ENCODE assay signal across 13 mouse cellular contexts in the genomic region with DNA sequence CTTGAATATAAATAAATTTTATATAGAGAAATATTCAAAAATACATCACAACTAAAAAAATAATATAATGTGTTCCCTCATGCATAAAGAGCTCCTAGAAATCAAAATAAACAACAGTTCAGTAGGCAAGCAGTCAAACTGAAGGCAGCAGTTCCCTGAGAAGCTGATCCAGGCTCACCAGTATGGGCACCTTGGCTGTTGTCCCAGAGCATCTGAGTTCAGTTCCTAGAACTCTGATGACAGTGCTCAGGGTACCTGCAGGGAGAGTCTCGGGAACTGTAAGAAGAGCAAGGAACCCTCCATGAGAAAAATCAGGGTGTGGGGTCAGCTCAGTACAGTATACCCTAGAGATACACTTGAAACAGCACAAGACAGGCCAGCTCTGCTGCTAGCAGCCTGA.
"Had no signal": no experiment of that assay in that cellular context is flagged by ENCODE, and none has a peak within 500 bp of the region (broad histone marks: within the 10 kb centered on the region; RNA-seq: fewer than 3 reads in every experiment).

No protein-coding gene starts in this region.

- H3K27me3 ChIP-seq: limb, embryonic 15.5 days; liver, embryonic 12.5 days; midbrain, embryonic 12.5 days; neural tube, embryonic 13.5 days had no signal

- H3K9me3 ChIP-seq: limb, embryonic 15.5 days; liver, embryonic 12.5 days; midbrain, embryonic 12.5 days; neural tube, embryonic 13.5 days had no signal

- H3K36me3 ChIP-seq: midbrain, embryonic 12.5 days; neural tube, embryonic 13.5 days had no signal

- H3K4me2 ChIP-seq: limb, embryonic 15.5 days; liver, embryonic 12.5 days; lung, embryonic 14.5 days; midbrain, embryonic 12.5 days; neural tube, embryonic 13.5 days had no signal

- H3K4me3 ChIP-seq: limb, embryonic 15.5 days; liver, embryonic 12.5 days; midbrain, embryonic 12.5 days; neural tube, embryonic 13.5 days had no signal

- H3K4me1 ChIP-seq: limb, embryonic 15.5 days; liver, embryonic 12.5 days; midbrain, embryonic 12.5 days had no signal

- DNase-seq: kidney, postnatal 10 days; kidney, postnatal 4 days; lung, embryonic 14.5 days; lung, postnatal 14 days; retina, postnatal 1 day; right cerebral cortex, postnatal 14 days; thymus, postnatal 4 days had no signal

- H3K27ac ChIP-seq: limb, embryonic 15.5 days; liver, embryonic 12.5 days; macrophage; midbrain, embryonic 12.5 days had no signal

- ATAC-seq: liver, embryonic 12.5 days; midbrain, embryonic 16.5 days had no signal

- H3K9ac ChIP-seq: limb, embryonic 15.5 days; liver, embryonic 12.5 days; lung, embryonic 14.5 days; midbrain, embryonic 12.5 days; neural tube, embryonic 13.5 days had no signal
